Mouse (Mus musculus): ENCODE data around the gene Zfp746.

Gene Zfp746

DNA sequence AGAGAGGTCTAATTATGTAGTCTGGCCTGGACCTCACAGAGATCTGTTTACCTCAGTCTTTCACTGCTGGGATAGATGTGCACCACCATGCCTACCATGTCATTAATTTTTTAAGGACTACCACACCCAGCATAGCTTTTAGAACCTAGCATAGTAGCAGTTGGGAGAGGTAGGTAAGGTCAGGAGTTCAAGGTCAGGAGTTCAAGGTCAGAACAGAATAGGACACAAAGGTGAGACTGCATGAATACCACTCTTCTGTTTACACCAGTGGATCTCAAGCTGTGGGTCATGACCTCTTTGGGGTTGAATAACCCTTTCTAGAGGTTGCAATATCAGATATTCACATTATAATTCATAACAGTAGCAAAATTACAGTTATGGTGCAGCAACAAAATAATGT, 53.7 kb downstream of the Zfp746 start:
- DNase-seq: no peak

DNA sequence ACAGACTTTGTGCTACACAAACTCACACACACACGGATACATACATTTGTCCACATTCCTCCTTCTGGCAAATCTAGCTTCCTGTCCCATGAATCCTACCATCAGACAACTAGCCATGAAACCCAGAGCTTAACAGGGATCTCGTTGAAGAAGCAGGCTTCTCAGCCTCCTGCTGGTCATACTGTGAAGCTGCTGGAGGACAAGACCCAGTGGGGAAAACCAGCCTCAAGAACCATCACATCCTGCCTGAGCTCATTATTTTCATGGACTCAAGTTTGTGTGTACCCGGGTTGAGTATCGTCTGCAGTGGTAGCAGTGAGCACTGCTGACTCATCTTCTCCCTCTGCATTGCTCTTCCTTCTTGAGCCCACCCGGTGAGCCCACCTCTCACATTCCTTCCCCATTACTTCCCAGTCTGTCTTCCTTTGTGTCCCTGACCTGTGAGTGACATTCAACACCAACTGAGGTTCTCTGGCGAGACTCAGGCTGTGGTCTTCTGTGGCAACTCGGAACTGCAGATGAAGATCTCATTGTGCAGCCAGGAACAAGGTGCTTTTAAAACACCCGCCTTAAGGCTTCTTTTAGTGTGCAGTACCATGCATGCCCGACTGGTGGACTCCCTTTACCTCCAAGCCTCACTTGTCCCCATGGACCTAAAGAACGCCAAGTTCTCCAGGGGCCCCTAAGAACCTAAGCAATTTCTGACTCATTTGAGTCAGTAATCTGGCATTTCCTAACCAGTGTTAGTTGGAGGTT, 60.3 kb downstream of the Zfp746 start:
- no peak for DNase-seq

DNA sequence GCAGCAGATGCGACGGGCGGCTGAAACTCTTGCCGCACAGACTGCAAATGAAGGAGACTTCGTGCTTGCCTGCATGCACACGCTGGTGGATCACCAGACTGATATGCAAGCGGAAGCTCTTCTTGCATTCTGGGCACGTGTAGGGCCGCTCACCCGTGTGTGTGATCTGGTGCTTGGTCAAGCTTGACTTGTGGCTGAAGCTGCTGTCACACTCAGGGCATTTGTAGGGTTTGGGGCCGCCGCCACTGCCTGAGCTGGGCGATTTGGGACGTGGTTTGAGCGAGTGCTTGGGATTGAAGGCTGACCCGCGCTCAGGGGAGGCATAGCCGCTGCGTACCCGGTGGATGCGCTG, 61.4 kb downstream of the Zfp746 start:
- no peak for DNase-seq

DNA sequence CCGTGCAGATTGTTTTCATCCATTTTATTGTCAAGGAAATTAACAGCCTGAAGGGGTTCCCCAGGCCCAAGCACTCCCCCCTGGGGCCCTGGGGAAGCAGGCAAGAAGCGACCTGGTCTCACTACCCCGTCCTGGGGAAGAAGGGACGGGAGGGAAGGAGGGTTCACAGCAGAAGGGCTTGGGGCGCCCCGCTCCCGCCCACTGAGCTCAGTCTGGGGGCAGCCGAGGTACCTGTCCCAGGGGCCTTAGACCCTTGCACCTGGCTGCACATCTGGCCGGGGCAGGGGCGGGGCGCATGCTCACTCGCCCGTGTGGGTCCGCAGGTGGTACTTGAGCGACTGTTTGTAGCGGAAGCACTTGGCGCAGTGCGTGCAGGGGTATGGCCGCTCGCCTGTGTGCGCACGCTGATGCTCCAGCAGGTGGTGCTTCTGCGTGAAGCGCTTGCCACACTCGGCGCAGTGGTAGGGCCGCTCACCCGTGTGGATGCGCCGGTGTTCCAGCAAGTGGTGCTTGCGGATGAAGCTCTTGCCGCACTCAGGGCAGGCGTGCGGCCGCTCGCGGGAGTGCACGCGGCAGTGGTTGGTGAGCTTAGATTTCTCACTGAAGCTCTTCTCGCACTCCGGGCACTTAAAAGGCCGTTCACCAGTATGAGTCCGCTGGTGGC, 61.9 kb downstream of the Zfp746 start:
- DNase-seq: peak in 1 of 2 experiments; percentile 32

DNA sequence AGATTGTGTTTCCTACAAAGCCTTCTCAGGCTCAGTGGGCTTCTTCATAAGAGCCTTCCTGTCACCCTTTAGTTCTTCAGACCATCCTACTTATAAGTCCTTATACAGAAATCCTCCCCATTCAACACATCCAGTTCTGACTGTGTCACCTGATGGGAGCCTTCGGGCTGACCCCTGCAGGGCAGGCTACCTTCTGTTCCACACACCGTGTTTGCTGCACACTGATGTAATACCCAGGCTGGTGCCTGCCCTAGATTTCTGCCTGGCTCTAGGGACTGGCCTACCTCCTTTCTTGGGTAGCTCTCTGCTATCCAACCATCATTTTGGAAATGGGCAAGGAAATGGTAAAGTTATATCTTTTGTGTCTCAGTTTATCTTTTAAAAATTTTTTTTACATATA, 63.7 kb downstream of the Zfp746 start:
- peak; percentile 54 to 59 for DNase-seq

DNA sequence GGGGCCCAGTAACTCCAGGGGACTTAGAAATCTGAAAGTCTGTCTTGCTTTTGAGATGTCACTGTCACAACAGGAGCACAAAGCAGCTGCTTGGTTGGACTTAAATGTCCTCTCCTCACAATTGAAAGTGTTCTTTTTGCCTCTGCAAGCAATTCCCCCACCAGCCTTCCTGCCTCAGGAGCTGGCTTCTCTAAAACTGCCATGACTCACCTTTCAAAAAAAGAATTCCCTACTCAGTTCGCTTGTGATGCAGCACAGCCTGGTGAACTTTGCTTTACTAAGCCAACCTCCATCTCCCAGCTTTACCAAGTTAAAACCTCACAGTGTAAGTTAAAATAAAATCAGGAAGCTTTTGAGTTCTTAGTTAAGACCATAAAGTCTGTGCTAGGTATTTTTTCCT, 64.7 kb downstream of the Zfp746 start:
- DNase-seq: no peak

DNA sequence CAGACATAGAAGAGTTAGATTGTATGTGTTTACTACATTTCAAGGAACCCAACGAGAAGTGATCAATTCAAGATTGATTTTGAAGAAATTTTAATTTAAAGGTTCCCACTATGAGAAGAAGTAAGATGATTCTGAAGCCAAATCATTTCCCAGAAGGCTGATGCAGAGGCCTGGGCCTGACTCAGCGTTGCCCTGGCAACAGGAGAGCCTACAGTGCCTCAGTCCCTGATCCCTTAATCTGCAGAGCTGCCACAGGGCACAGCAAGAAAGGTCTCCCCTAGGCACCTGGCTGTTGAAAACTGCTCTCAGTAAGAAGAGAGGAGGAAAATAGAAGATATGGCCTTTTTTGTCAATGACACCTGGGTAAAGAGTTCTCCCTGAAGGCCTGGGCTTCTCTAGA, 66.4 kb downstream of the Zfp746 start:
- DNase-seq: peak in 1 of 2 experiments; percentile 33

DNA sequence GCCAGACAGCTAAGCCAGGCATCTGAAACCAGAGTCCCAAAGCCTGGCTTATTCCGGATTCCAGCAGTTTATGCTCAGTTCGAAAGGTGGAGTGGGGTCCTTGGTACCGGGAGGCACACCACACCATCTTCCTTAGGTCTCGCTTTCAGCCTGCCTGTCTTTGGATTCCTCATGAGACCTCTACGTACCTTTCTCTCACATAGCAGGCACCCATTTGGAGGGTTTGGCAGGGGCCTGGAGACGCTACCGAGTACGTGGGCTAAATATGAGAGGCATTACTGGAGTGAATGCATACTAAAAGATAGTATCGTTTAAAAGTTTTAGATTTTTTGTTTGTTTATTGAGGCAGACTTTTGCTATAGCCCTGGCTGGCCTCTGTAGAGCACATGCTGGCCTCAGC, 69.6 kb downstream of the Zfp746 start:
- DNase-seq: no peak

DNA sequence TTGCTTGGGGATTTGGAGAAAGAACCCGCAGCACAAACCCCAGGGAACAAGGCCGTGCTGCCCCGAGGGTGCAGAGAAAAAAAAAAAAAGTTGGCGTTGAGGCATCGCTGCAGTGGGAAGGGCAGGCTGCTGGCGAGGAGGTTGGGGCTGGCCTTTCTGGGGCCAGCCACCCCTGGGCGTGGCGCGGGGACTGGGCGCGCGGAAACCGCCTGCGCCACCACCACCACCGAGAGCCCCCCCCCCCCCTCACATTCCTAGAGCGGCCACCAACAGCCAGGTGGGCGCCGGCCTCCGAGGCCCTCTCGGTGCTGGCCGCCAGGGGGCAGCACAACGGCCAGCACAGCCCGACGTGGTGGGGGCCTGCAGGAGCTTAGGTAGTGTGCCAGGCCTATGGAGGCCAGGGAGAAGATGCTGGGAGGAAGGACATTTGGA, 70.3 kb downstream of the Zfp746 start:
- peak; percentile 91 to 92 for DNase-seq
